Mouse (Mus musculus) C2C12 (cell line): ENCODE results near the gene Mbtd1. TPM values are rescaled to one million over a fixed set of nuclear protein-coding genes. Genes with fewer than 3 reads are reported as not detected.

Experiments
- H3K27me3 ChIP-seq: one replicate; pipeline ENCODE4 v1.6.1; 2011; ENCODE audit not compliant: control insufficient read depth, insufficient read depth, insufficient read length
- H3K36me3 ChIP-seq: one replicate; pipeline ENCODE4 v1.6.1; 2011; ENCODE audit not compliant: control insufficient read depth, insufficient read depth
- H3K4me3 ChIP-seq: one replicate; pipeline ENCODE4 v1.5.1; 2011; ENCODE audit warnings: mild to moderate bottlenecking, control low read depth; ENCODE audit not compliant: poor library complexity, insufficient read depth, severe bottlenecking
- H3K79me2 ChIP-seq: one replicate; pipeline ENCODE4 v1.6.1; 2011; ENCODE audit not compliant: control insufficient read depth, insufficient read depth
- H3K79me3 ChIP-seq: one replicate; pipeline ENCODE4 v1.6.1; 2011; ENCODE audit warnings: low read depth, control low read depth
- H3ac ChIP-seq: one replicate; pipeline ENCODE3; 2011; ENCODE audit warnings: low read depth; ENCODE audit not compliant: control insufficient read depth, insufficient read length
- CEBPB ChIP-seq: IDR thresholded peaks from one replicate; pipeline ENCODE4 v1.6.1; 2011; ENCODE audit warnings: low read depth, mild to moderate bottlenecking, control low read depth, moderate library complexity
- CTCF ChIP-seq: IDR thresholded peaks from one replicate; pipeline ENCODE4 v1.5.1; 2011; ENCODE audit not compliant: control insufficient read depth, insufficient read depth, insufficient read length
- FOSL1 ChIP-seq: IDR thresholded peaks from one replicate; pipeline ENCODE4 v1.8.0; 2011; ENCODE audit warnings: mild to moderate bottlenecking, low read length; ENCODE audit not compliant: poor library complexity, insufficient read depth, severe bottlenecking
- MAX ChIP-seq: IDR thresholded peaks from one replicate; pipeline ENCODE4 v1.6.1; 2011; ENCODE audit warnings: mild to moderate bottlenecking, control low read depth
- MYOD1 ChIP-seq: IDR thresholded peaks from one replicate; pipeline ENCODE4 v1.6.1; 2011; ENCODE audit warnings: low read depth; ENCODE audit not compliant: control insufficient read depth, insufficient read length
- MYOG ChIP-seq: IDR thresholded peaks from one replicate; pipeline ENCODE4 v1.6.1; 2011; ENCODE audit not compliant: control insufficient read depth, insufficient read length; ENCODE audit errors: extremely low read depth
- USF1 ChIP-seq: IDR thresholded peaks from one replicate; pipeline ENCODE4 v1.6.1; 2011; ENCODE audit warnings: low read depth, mild to moderate bottlenecking, control low read depth, moderate library complexity
- polyA plus RNA-seq: library from polyadenylated mRNA; unstranded; fragments of >200 nt; fragmentation: generic; extraction: Trizol; gene quantifications from one replicate; pipeline ENCODE4 v1.2.1, GENCODE M21; 2012; ENCODE audit warnings: missing spikeins

Mbtd1 gene
- polyA plus RNA-seq, 1 experiment: 3.6 TPM

DNA sequence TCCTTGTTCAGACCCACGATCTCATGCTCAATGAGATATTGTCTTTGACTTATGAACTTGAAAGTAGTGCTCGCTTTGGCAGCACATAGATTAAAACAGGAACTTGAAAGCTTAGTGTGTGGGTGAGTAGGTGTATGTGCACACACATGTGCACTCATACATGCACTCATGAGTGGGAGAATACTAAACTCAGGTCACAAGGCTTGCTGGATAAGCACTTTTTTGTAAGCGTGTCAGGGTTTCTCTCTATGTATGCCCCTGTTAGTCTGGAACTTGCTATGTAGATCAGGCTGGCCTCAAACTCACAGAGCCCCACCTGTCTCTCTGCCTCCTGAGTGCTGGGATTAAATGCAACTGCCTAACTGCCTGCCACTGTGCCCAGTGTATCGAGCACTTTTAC is 101.4 kb downstream of the Mbtd1 start:
- Histone ChIP-seq H3K4me3 (no peak overlapping the region), H3K27me3 (no peaks in the 10 kb centered on the region), H3ac (no peak overlapping the region), H3K79me3 (no peaks in the 10 kb centered on the region), H3K36me3 (no peaks in the 10 kb centered on the region), H3K79me2 (no peaks in the 10 kb centered on the region)
- TF ChIP-seq USF1: no peak
- no peak for TF ChIP-seq MYOG
- TF ChIP-seq MAX: no peak
- TF ChIP-seq FOSL1: no peak
- no peak for TF ChIP-seq CTCF
- no peak for TF ChIP-seq CEBPB
- TF ChIP-seq MYOD1: no peak

DNA sequence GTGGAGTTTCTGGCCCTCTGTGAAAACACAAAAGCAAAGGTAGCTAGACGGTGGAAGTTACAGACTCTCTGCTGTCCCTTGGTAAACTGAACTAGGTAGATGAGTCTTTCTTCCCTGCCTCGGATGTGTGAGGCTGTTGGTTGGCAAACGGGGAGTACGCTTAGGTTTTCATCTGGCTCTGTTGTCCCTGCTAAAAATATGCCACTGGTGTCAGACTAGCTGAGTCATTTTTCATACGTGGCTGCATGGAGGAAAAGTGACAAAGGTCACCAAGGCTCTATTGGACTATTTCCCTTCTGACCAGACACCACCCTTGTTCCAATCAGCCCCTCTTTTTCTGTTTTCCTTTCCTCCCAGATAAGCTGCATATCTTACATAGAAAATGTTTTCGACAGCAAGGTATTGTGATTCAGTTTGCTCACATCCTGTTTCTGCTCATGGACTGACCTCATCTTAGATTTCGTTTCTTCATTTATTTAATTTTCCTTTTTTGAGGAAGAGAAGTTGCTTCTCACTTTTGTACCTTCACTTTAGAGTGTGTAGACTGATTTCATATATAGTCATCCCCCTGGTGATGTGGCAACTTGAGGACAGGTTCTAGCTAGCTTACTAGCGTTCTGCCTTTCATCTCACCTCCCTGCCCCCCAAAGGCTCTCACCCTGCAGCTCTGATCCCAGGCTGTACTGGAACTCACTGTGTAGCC is 102.1 kb downstream of the Mbtd1 start:
- H3ac ChIP-seq: no peak overlapping the region
- H3K36me3 ChIP-seq: no peaks in the 10 kb centered on the region
- H3K79me2 ChIP-seq: no peaks in the 10 kb centered on the region
- no peaks in the 10 kb centered on the region for H3K27me3 ChIP-seq
- no peak overlapping the region for H3K4me3 ChIP-seq
- TF ChIP-seq CEBPB: no peak
- no peak for TF ChIP-seq CTCF
- no peak for TF ChIP-seq MYOG
- TF ChIP-seq USF1: no peak
- TF ChIP-seq FOSL1: no peak
- no peak for TF ChIP-seq MYOD1
- no peak for TF ChIP-seq MAX
- no peaks in the 10 kb centered on the region for H3K79me3 ChIP-seq

DNA sequence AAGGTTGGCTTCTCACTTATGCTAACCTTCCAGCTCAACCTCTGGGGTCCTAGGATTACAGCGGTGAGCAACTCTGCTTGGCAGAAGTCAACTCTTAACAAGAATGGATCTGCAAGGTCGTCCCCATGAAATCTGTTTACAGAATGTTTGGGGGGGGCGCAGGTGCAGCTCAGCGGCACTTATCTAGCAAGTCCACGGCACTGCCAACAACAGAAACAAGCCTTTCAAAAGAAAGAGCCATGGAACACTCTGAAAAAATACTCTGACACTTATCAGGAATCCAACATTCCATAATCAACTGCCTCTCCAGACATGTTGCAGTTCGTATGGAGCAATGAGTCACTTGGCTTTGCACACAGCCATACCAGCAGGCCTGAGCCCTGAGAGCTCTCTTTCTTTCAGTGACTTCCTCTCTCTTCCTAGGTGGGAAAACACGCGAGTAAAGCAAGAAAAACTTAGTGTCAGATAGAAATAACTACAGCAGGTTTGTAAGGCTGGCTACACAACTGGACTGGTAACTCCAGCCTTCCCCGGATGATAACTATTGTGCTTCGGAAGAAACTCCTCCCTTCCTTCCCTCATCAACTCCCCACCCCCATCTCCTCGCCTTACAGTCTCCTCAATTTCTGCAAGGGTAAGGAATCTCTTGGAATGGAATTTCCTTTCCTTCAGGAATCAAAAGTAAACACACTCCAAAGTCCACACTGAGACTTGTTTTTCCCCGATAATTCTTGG is 102.8 kb downstream of the Mbtd1 start:
- TF ChIP-seq USF1 (no peak), CTCF (no peak), MYOD1 (no peak), FOSL1 (no peak), MYOG (no peak), CEBPB (no peak), MAX (no peak)
- H3K4me3 ChIP-seq: no peak overlapping the region

DNA sequence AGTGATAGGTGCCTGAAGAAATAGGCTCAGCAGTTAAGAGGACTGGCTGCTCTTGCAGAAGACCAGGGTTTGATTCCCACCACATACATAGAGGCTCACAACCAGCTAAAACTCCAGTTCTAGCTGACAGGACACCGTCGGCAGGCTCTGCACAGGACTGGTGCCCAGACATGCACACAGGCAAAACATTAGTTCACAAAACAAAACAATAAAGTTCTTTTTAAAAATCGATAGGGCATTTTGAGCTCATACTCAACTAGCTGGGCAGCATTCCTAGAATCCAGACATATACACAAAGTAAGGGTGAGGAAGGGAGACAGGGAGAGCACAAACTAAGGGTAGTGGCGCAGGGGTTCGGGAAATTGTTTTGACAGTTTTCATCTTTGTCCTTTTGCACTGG is 108.9 kb downstream of the Mbtd1 start:
- no peak overlapping the region for H3K4me3 ChIP-seq
- no peaks in the 10 kb centered on the region for H3K36me3 ChIP-seq
- H3K79me2 ChIP-seq: peaks cover 36% of the 10 kb centered on the region
- TF ChIP-seq USF1 (no peak), CTCF (no peak), FOSL1 (no peak), MYOG (no peak), MAX (no peak), CEBPB (no peak), MYOD1 (no peak)
- H3K27me3 ChIP-seq: no peaks in the 10 kb centered on the region
- peak overlapping the region; percentile 52 for H3ac ChIP-seq
- peaks cover 30% of the 10 kb centered on the region for H3K79me3 ChIP-seq

More for the DNA sequence above, 102.8 kb downstream of the Mbtd1 start:
- Histone ChIP-seq H3ac (no peak overlapping the region), H3K36me3 (no peaks in the 10 kb centered on the region), H3K27me3 (no peaks in the 10 kb centered on the region), H3K79me2 (no peaks in the 10 kb centered on the region), H3K79me3 (no peaks in the 10 kb centered on the region)

DNA sequence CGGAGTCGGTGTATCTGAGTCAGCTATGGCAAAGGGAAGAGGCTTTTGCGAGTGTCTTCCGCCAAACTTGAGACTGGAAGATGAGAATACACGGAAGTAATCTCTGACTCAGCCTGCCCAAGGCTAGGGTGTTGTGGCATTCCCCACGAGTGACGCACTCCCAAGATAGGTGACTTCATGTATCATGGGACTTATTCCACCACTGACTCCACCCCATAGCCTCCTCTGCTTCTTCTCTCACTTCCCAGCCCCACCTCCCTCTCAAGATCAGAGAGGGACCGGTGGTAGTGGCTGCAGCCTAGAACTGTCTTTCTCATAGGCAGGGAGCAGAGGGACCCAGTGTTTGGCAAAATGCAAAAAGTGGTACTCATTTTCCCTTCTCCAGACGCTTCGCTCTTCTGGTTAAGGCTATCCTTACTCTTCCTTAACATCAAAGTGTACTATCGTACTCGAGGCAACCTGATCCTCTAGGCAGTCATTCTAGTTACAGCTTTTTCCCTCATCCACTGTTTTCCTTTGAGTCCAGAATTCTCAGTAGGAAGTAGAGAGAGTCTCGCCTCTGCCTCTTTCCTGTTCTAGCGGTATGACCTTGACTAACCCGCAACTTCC is 109.6 kb downstream of the Mbtd1 start:
- H3K79me2 ChIP-seq: peaks cover 42% of the 10 kb centered on the region
- TF ChIP-seq CTCF (no peak), MAX (peak; percentile 54), FOSL1 (peak; percentile 77), MYOD1 (no peak), MYOG (no peak), CEBPB (no peak), USF1 (no peak)
- H3K27me3 ChIP-seq: no peaks in the 10 kb centered on the region
- H3K79me3 ChIP-seq: peaks cover 37% of the 10 kb centered on the region
- H3ac ChIP-seq: peak overlapping the region; percentile 81
- H3K36me3 ChIP-seq: no peaks in the 10 kb centered on the region
- peak overlapping the region; percentile 86 for H3K4me3 ChIP-seq
